Mouse (Mus musculus) testis, postnatal 10 days (tissue): ENCODE data around the gene Ugt1a10.

Experiments
- DNase-seq: peaks from one replicate; pipeline ENCODE4 v3.0.0; 2021; ENCODE audit warnings: low spot score

Ugt1a10 gene

DNA sequence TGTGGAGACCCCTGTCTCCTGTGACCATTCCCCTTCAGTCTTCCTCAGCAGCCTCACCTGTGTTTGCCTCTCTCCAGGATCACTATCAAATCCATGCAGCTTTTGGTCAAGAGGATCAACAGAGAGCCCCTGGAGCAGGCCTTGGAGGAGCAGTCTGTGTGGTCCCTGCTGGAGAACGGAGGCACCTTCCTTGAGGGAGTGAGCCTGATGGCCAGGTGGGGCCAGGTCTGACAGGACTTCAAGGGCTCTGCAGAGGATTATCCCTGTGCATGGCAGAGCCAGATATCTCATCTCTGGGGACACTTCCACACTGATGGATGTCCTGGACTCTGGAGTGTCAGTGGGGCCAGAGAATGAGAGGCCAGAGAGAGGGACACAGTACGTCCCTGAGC, 200.3 kb downstream of the Ugt1a10 start:
- no peak for DNase-seq

DNA sequence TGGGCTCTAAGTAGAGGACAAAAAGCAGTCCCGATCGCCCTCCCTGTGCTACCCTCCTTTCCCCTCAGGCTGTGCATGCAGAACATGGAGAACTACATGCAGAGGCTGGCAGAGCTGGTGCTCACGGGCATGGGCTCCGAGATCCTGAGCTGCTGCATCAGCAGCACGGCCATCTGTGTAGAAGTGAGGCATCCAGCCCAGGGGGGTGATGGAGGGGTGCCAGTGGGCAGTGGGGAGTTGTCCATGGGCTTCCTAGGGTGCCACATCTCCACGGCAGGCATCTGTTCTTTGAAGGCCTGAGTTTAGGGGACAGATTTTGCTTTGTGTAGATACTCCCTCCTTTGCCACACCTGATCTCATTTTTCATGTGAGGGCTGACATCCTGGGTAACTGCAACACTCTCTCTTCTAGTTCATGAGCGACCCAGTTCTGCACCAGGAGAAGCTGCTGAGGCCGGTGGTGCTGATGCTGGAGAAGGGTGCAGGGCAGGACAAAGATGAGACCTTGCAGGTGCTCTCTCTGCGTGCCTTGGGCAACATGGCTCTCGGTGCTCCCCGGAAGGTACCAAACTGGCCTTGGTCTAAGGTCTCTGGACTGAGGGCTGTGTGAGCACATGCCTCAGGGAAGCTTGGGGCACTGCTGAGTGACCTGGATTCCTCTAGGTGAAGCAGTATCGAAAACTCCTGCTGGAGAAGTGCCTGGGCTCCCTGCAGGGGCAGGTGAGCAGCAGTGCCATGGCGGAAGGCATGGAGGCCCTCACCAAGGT, 201.0 kb downstream of the Ugt1a10 start:
- peak; percentile 80 for DNase-seq

DNA sequence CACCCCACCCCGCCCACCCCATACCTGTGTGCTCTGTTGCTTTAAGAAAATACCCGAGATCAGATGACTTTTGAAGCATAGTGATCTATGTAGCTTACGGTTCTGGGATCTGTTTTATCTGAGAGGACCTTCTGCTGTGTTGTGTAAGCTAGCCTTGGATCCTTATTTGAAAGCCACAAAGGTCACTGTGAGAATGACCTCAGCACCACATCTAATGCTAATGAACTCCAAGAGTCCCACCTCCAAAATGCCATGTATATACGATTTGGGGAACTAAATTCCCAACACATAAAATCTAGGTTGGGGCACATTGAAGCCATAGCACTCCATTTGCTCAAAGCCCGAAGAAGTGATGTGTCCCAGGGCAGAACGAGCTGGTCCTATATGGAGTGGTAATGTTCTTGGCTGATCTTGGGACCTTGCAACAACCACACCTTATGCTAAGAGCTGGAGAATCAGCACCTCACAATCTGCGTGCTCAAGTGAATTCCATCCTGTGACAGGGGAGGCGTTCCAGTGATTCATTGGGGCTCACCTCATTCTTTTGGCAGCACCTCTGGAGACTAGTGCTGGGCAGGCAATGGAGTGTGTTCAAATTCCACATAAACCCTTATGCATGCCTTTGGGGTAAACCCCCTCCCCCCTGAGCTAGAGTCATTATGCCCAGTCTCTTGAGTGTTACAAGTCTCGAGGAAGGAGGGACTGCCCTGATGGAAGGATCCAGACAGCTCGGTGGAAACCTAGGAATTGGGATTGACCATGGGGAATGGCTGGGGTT, 201.9 kb downstream of the Ugt1a10 start:
- no peak for DNase-seq

DNA sequence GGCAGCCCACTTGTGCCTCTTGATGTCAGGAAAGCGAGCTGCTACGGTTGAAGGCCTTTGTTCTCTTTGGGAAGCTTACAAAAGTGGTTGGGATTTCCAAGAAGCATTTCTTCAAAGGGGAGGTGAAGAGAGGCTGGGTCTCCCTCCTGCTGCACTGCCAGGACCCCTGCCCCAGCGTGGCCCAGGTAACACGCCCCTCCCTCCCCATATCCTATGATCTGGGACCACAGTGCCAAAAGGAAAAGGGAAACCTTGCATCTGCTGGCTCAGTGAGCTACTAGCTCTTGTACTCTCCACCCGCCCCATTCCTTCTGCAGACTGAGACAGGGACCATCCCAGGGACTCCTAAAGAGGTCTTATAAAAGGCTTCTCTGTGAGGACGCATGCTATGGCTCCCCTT, 202.5 kb downstream of the Ugt1a10 start:
- DNase-seq, result no peak

DNA sequence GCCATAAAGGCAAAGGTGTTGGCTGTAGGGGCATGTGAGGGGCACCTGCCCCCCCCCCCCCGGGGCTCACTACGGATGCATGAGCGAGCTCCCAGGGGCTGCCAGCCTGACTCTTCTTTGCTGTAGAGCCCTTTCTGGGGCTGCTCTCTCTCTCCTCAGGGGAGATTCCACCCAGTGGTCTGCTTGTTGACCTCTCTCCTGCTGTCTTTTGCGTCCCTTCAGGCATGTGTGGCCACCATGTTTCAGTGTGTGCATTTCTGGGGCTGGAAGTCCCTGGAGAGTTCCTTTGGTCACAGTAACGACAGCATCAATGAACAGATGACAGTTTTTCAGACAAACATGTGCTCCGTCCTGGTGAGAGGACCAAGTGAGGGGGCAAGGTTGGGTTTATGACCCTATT, 203.2 kb downstream of the Ugt1a10 start:
- DNase-seq, result no peak

DNA sequence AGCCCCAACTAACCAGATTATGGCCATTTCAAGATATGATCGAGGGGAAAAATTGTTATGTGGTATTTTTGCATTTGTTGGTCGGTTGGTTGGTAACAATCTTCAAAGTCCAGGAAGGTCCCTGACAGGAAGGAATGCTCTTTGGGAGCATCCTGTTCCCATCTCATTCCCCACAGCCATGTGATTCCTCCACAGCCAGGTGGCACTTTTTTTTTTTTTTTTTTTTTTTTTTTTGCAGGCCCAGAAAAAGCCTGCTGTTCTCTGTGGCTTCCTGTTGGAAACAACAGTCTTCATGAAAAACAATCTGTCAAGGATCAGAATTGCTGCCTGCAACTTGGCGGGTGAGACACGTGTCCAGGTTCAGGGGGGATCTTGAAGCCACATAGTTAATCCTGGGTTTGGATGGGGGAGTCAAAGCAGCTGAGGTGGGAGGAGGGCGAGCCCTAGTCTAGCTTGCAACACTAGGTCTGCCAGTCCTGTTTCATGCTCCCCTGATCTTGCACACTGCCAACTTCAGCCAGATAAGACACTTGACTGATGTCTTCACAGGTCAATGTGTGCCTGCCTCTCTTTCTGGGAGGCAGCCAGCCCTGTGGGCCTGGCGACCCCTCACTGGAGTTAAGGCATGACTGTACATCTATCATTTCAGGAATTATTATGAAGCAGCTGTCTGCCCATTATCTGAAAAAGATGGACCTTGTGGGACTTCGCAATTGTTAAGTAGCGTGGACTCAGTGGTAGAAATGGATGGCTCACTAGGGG, 203.9 kb downstream of the Ugt1a10 start:
- peak; percentile 76 for DNase-seq

DNA sequence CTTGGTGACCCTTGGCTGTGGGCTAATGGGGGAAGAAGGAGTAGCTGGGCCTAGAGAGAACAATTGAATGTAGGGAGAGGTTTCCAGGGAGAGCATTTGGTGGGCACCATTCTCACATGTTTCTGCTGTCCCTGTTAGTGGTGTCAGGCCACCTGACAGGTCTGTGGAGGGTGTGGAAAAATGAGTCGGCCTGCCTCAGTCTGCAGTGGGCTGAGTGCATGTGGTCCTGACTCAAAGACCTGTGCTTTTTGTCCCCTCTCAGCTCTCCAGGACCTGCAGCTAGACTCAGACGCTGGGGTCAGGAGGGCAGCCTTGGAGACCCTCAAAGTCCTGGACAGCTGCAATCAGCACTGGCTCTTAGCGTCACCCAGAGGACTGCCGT, 204.4 kb downstream of the Ugt1a10 start:
- DNase-seq, result peak; percentile 74

DNA sequence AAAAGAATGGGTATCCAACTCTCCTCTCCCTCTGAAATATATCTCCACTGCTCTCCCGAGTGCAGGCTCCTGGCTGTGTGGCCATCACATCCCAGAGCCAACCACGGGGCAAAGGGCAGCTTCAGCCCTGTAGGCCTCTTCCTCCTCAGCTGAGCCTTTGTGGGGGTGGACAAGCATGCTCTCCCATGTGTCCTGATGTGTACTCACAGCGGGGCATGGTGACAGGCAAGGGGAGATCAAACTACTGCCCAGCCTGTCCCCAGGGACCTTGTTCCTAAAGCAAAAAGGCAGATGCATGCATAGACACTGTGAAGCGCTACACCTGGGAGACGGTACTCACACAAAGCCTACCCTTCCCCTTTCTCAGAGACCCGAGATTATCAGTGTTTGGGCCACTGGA, 204.9 kb downstream of the Ugt1a10 start:
- peak; percentile 88 for DNase-seq

DNA sequence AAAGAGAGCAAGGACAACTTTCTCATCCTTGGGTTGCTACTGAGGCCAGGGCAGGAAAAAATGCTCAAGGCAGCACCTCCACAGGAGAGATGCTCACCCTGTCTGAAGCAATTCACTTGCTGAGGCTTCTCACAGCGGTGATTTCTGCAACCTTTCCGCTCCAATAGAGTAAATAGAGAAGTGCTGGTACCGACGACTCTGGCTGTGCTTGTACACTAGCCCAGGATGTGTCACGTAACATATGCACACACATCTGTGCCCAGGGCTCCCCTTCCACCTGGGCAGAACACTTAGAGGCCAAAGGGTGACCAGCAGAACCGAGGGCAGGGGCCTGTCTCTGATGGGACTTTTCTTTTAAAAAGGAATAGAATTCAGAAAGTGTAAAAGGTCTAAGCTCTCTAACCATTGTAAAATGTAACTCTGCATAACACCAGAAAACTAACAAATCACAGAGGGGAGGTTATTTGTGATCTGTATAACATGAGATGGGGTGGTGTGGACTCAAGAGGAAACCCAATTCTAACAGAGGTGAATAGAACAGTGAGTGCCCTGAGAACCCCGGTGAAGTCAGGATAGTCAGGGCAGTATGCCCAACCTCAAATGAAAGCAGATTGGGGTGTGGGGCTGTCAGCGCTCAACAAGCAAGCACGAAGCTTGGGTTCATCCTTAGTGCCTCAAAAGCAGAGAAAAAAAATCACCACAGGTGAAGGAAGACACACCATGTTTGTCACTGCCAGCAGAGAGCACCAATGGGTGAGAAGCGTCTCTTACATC, 205.6 kb downstream of the Ugt1a10 start:
- no peak for DNase-seq

DNA sequence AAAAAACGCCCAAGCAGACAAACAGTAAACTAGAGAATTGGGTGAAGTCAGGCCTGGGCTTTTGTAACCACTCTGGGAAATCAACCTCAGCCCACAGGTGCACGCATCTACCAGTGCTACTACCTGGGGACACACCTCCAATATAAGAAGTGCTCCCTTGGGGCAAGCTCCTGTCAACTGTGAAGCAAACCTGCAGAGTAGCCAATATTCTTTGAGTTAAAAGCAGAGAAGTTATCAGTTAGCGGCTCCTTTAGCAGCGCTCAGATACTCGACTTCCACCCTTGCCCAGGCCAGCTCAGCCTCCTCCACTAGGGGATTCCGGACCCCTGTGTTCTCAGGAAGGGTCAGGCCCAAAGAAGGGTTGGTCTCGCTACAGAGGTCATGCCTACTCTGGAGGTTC, 206.5 kb downstream of the Ugt1a10 start:
- DNase-seq, result no peak

DNA sequence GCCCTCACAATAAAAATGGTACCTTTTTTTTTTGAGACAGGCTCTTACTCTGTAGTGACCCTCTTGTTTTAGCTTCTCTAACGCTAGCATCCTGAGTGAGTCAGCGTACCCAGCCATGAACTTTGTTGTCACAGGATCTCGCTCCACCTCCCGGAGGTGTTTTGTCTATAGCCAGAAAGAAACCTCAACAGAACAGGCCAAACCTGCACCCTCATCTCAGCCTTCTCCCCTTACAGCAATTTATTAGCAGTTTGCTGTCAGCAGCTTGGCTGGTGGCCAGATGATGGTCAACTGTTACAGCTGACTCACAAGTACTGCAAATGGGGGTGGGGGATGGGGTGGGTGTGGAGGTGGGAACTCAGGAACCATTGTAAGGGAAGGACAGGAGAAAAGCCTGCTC, 207.1 kb downstream of the Ugt1a10 start:
- peak; percentile 85 for DNase-seq

DNA sequence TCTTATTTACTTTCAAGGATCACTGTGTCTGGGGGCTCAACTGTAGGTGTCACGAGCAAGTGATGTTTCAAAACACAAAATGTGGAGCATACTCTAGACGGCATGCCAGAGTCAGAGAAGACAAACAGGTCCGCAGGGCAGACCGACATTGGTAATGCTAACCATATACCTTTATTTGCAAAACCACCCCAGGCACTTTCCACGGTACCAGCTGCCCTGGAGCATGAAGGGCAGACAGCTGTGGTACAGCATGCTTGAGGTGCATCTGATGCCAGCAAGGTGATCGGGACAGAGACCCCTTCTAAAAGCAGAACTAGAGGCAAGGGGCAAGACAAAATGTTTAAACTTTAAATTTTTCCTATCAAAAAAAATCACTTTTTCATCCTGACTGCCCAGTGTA, 207.8 kb downstream of the Ugt1a10 start:
- no peak for DNase-seq

DNA sequence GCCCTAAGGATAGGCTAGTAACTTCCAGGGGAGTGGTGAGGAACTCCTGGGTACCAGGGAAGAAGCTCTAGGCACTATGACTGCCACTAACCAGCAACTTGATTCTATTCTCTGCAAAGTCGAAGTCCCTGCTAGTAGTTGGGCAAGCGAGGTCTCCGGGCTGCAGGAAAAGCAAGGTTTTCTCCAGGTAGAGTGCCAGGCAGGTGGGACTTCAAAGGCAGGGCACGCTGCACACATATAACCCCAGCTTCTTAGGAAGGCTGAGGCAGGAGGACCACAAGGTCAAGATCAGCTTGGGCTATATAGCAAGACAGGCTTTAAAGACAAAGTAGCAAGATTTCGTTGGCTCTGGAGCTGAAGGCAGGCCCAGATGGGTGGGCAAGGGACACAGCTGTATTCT, 208.6 kb downstream of the Ugt1a10 start:
- no peak for DNase-seq

DNA sequence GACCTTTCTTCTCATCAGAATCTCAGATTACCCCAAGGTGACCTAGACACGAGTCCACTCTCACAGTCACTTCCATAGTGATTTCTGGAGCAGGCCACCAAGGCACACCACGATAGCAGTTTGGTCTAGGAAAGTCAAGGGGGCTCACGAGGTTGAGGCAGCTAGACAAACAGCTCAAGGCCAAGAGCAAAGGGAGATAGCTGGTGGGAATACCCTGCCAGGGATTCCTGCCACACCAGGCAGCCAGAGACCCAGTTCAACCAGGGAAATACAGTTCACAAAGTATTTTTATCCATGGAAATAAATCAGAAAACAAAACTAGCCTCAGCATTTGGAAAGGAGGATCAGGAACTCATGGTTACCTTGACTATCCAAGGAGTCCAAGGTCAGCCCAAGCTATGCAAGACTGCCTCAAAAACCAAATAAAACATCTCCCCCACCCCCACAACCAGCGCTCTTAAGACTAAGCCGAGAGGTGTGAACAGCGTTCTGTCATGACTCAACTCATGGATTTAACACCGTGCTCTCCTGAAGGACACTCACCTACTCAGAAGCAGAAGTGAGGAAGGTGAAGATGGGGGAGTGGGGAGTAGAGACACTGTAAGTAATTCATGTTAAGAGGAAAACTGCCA, 209.2 kb downstream of the Ugt1a10 start:
- no peak for DNase-seq

DNA sequence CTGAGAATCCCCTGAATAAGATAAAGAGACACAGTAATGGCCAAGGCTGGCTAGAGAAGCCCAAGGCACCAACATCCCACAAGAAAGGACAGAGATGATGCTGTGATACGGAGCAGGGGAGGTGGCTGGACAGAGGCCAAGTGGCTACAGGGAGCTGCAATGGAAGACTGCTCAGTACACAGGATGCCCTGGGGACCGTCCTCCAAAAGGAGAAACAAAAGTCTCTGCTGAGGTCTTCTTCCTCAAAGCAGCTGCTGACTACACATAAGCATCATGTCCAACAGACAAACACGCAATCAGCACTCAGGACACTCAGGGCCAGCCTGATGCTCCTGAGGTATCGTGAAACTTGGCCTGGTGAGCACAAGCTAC, 209.7 kb downstream of the Ugt1a10 start:
- DNase-seq, result peak; percentile 87

DNA sequence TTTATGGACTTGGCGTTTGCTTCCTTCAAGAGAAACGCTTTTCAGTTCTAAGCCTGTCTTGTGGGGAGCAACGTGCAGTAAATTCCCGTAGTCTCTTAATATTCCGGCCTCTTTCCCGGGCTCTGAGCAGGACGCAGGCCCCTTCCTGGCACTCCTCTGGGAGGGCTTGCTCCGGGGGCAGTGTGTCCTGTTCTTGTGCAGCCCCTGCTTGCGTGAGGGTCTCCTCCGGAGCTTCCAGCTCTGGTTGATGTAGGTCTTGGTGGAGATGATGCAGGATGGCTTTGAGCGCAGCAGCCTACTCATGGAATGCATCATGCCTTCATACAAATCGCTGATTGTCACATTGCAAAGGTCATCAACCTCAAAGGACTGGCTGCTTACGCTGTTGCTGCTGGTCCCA, 210.9 kb downstream of the Ugt1a10 start:
- no peak for DNase-seq

DNA sequence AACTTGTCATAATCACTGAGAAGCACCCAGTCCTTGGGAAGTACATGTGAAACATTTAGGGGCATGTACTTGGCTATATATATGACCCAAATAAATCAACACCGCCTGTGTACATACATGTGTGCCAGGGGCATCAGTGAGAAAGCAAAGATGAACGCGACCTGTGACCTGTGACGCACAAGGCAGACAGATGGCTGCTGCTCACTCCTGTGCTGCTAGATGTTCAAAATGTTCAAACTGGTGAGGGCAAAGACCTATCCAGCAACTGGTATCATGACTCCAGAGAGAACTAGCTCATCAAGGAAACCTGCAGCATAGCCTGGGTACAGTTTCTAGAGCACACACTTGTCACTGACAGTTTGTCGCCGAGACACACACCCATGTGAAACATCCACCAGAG, 212.3 kb downstream of the Ugt1a10 start:
- no peak for DNase-seq

DNA sequence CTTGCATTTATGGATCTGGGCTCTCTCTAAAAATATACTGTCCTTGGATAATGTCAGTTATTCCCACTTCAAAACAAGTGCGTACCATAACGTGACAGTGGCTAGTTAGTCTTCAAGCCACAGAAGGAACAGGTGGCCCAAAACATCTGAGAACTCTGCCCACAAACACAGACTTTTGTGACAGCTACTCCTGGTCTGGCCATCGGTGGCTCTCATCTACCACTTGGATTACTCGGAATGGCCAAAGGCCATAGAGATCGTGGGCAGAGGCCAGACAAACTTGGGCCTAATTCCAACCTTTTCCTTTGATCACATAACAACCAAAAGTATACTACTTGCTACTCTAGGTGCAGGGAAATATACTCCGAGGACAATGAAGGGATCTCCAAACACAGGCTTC, 212.9 kb downstream of the Ugt1a10 start:
- DNase-seq, result peak; percentile 59
